Mouse (Mus musculus): ENCODE results near the gene Srr. TPM values are rescaled to one million over a fixed set of nuclear protein-coding genes. Genes with fewer than 3 reads are reported as not detected.

Gene Srr
- polyA plus RNA-seq, 1 experiment: 10.5 TPM

DNA sequence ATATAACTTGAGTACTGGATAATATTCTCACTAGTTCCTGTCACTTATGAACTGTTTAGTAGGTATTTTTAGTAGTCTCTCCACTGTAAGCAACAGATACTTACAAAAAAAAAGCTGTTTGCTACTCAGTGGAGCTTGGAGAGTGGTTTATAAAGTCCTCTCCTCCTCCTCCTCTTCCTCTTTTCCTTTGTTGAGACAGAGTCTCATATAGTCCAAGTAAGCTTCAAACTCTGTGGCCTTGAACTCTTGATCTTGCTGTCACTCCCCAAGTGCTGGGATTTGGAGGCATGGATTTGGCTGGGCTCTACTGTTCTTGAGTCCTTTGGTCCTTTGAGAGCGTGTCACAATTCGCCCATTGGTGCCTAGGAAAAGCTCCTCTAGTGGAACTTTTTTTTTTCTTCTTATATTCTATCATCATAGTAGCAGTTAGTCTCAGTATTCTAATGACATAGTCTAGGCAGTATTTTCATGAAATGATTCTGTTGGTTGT is 1.5 kb upstream of the Srr start:
- H3K4me2 ChIP-seq (ENCODE audit: low read depth): peak overlapping the region; percentile 92
- TF ChIP-seq REST (IDR thresholded peaks at IDR 0.05; ENCODE audit: insufficient read depth, insufficient read length): no peak
- no peak for TF ChIP-seq MYOG (IDR thresholded peaks at IDR 0.05; ENCODE audit: control insufficient read depth in 1 of 3, insufficient read depth in 1 of 3, insufficient read length in 2 of 3, low read depth in 2 of 3)
- no peak for TF ChIP-seq USF1 (IDR thresholded peaks at IDR 0.05; ENCODE audit: low read depth)
- TF ChIP-seq MAX (IDR thresholded peaks at IDR 0.05; ENCODE audit: low read depth): no peak
- no peak for TF ChIP-seq POLR2A (IDR thresholded peaks at IDR 0.05; ENCODE audit: insufficient read length, low read depth)
- TF ChIP-seq CEBPB (IDR thresholded peaks at IDR 0.05; ENCODE audit: insufficient read depth, poor library complexity, severe bottlenecking): no peak
- TF ChIP-seq MYOD1 (IDR thresholded peaks at IDR 0.05; ENCODE audit: control insufficient read depth in 1 of 3, insufficient read length in 2 of 3, low read depth in 2 of 3): no peak
- TF ChIP-seq TCF3 (IDR thresholded peaks at IDR 0.05; ENCODE audit: insufficient read length, low read depth): no peak
- TF ChIP-seq TCF12 (IDR thresholded peaks at IDR 0.05; ENCODE audit: insufficient read depth, poor library complexity, severe bottlenecking): no peak
- no peak for TF ChIP-seq SRF (IDR thresholded peaks at IDR 0.05; ENCODE audit: control insufficient read depth, insufficient read length, low read depth)
- no peak for TF ChIP-seq POLR2AphosphoS2 (IDR thresholded peaks at IDR 0.05; ENCODE audit: insufficient read length, low read depth)
- no peak for TF ChIP-seq E2F4 (IDR thresholded peaks at IDR 0.05; ENCODE audit: insufficient read depth)
- peaks cover 48% of the 10 kb centered on the region for H3K79me2 ChIP-seq (ENCODE audit: control insufficient read depth, insufficient read depth)
- H3K4me3 ChIP-seq: peak overlapping the region; percentile 82
- peaks cover 4% of the 10 kb centered on the region for H3K36me3 ChIP-seq (ENCODE audit: control insufficient read depth, insufficient read depth)
- H3ac ChIP-seq (ENCODE audit: control insufficient read depth, insufficient read length): no peak overlapping the region
- H3K27me3 ChIP-seq (ENCODE audit: control insufficient read depth, insufficient read depth, insufficient read length): no peaks in the 10 kb centered on the region

DNA sequence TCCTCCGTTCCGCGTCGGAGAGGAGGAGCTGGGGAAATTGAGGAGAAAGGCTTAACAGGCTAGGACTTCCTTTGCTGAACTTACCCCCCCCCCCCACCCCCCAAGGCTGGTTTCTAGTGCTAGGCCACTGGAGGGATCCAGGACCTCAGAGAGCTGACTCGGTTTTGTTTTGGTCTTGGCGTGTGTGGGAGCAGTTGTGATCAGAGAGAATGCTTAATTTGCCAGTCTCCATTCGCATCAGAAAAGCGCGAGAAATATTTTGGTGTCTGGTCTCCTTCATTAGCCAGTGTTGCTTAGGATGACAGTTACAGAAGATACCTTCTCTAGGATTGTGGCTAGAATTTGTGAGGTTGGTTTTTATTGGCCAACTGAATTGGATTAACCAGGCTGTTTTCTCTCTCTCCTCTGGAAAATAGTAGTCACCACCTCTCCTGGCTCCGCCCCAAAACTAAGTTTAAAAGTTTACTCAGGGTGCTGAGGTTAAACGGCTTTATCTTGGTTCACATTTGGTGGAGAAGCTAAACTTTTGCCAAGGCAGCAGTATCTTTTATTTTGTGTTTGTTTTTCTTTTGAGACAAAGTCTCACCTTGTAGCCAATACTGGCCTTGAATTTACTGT is 749 bp upstream of the Srr start:
- H3K4me3 ChIP-seq: peak overlapping the region; percentile 82
- no peaks in the 10 kb centered on the region for H3K36me3 ChIP-seq (ENCODE audit: control insufficient read depth, insufficient read depth)
- peaks cover 48% of the 10 kb centered on the region for H3K79me2 ChIP-seq (ENCODE audit: control insufficient read depth, insufficient read depth)
- H3ac ChIP-seq (ENCODE audit: control insufficient read depth, insufficient read length): peak overlapping the region; percentile 72
- no peak for TF ChIP-seq POLR2AphosphoS2 (IDR thresholded peaks at IDR 0.05; ENCODE audit: insufficient read length, low read depth)
- TF ChIP-seq TCF12 (IDR thresholded peaks at IDR 0.05; ENCODE audit: insufficient read depth, poor library complexity, severe bottlenecking): no peak
- no peak for TF ChIP-seq MYOG (IDR thresholded peaks at IDR 0.05; ENCODE audit: control insufficient read depth in 1 of 3, insufficient read depth in 1 of 3, insufficient read length in 2 of 3, low read depth in 2 of 3)
- TF ChIP-seq CEBPB (IDR thresholded peaks at IDR 0.05; ENCODE audit: insufficient read depth, poor library complexity, severe bottlenecking): no peak
- no peaks in the 10 kb centered on the region for H3K27me3 ChIP-seq (ENCODE audit: control insufficient read depth, insufficient read depth, insufficient read length)
- peak overlapping the region; percentile 92 for H3K4me2 ChIP-seq (ENCODE audit: low read depth)

DNA sequence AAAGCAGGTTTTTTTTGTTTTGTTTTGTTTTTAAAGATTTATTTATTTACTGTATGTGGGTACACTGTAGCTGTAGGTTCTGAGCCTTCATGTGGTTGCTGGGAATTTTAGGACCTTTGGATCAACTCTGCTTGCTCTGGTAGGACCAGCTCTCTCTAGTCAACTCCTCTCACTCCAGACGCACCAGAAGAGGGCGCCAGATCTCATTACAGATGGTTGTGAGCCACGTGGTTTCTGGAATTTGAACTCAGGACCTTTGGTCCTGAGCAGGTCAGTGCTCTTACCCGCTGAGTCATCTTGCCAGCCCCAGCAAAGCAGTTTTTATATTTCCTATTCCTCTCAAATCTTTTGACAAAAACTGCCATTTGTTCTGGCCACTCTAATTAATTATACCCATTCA is 1.6 kb downstream of the Srr start:
- Histone ChIP-seq H3K4me2 (ENCODE audit: low read depth) (peak overlapping the region; percentile 12), H3K4me3 (peak overlapping the region; percentile 82), H3K27me3 (ENCODE audit: control insufficient read depth, insufficient read depth, insufficient read length) (no peaks in the 10 kb centered on the region), H3K79me2 (ENCODE audit: control insufficient read depth, insufficient read depth) (peaks cover 48% of the 10 kb centered on the region), H3ac (ENCODE audit: control insufficient read depth, insufficient read length) (no peak overlapping the region), H3K36me3 (ENCODE audit: control insufficient read depth, insufficient read depth) (no peaks in the 10 kb centered on the region)
- TF ChIP-seq CEBPB (IDR thresholded peaks at IDR 0.05; ENCODE audit: insufficient read depth, poor library complexity, severe bottlenecking) (no peak), USF1 (IDR thresholded peaks at IDR 0.05; ENCODE audit: low read depth) (peak; percentile 63)

DNA sequence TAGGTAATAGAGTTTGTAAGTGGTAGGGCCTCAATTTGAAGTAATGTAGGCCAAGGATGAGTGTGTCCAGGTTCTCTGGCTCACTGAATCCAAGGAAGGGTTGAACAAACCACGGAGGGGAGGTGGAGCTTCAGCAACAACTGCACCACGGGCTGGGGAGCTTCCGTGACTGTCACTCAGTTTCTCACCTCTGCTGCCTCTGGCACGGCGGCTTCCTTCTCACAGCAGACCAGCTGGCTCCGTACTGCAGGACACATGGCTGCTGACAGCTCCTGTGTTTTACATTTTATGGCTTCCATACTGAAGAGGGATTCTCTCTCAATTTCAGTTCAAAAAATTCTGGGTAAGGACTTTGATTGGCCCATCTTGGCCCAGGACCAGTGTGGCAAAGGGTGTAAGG is 6.5 kb downstream of the Srr start:
- Histone ChIP-seq H3K4me2 (ENCODE audit: low read depth) (no peak overlapping the region), H3K4me3 (no peak overlapping the region), H3K27me3 (ENCODE audit: control insufficient read depth, insufficient read depth, insufficient read length) (no peaks in the 10 kb centered on the region), H3K36me3 (ENCODE audit: control insufficient read depth, insufficient read depth) (no peaks in the 10 kb centered on the region), H3ac (ENCODE audit: control insufficient read depth, insufficient read length) (no peak overlapping the region), H3K79me2 (ENCODE audit: control insufficient read depth, insufficient read depth) (peaks cover 11% of the 10 kb centered on the region)
- TF ChIP-seq POLR2A (IDR thresholded peaks at IDR 0.05; ENCODE audit: insufficient read length, low read depth) (no peak), E2F4 (IDR thresholded peaks at IDR 0.05; ENCODE audit: insufficient read depth) (no peak), POLR2AphosphoS2 (IDR thresholded peaks at IDR 0.05; ENCODE audit: insufficient read length, low read depth) (no peak), CEBPB (IDR thresholded peaks at IDR 0.05; ENCODE audit: insufficient read depth, poor library complexity, severe bottlenecking) (no peak), SRF (IDR thresholded peaks at IDR 0.05; ENCODE audit: control insufficient read depth, insufficient read length, low read depth) (no peak), TCF12 (IDR thresholded peaks at IDR 0.05; ENCODE audit: insufficient read depth, poor library complexity, severe bottlenecking) (no peak), TCF3 (IDR thresholded peaks at IDR 0.05; ENCODE audit: insufficient read length, low read depth) (no peak), MAX (IDR thresholded peaks at IDR 0.05; ENCODE audit: low read depth) (no peak), MYOG (IDR thresholded peaks at IDR 0.05; ENCODE audit: control insufficient read depth in 1 of 3, insufficient read depth in 1 of 3, insufficient read length in 2 of 3, low read depth in 2 of 3) (no peak), USF1 (IDR thresholded peaks at IDR 0.05; ENCODE audit: low read depth) (no peak), REST (IDR thresholded peaks at IDR 0.05; ENCODE audit: insufficient read depth, insufficient read length) (no peak), MYOD1 (IDR thresholded peaks at IDR 0.05; ENCODE audit: control insufficient read depth in 1 of 3, insufficient read length in 2 of 3, low read depth in 2 of 3) (no peak)

DNA sequence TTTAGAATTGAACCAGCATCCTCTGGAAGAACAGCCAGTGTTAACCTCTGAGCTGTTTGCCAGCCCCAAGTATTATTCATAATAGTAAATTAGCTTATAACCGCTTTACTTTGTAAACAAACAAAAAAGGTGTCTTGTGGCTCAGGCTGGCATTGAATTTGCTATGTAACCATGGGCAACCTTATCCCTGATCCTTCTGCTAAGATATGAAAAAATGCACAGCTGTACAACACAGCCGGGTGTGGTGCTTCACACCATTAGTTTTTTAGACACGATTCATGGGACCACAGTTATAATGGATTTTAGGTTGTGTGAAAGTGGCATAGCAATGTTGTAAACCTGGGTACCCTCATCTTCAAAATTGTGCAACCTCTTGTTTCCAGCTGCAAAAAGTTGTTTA is 13.3 kb downstream of the Srr start:
- no peak overlapping the region for H3ac ChIP-seq (ENCODE audit: control insufficient read depth, insufficient read length)
- H3K27me3 ChIP-seq (ENCODE audit: control insufficient read depth, insufficient read depth, insufficient read length): no peaks in the 10 kb centered on the region
- no peak overlapping the region for H3K4me2 ChIP-seq (ENCODE audit: low read depth)
- no peak for TF ChIP-seq TCF3 (IDR thresholded peaks at IDR 0.05; ENCODE audit: insufficient read length, low read depth)
- TF ChIP-seq POLR2A (IDR thresholded peaks at IDR 0.05; ENCODE audit: insufficient read length, low read depth): no peak
- no peak for TF ChIP-seq MYOG (IDR thresholded peaks at IDR 0.05; ENCODE audit: control insufficient read depth in 1 of 3, insufficient read depth in 1 of 3, insufficient read length in 2 of 3, low read depth in 2 of 3)
- TF ChIP-seq E2F4 (IDR thresholded peaks at IDR 0.05; ENCODE audit: insufficient read depth): no peak
- no peak for TF ChIP-seq TCF12 (IDR thresholded peaks at IDR 0.05; ENCODE audit: insufficient read depth, poor library complexity, severe bottlenecking)
- TF ChIP-seq USF1 (IDR thresholded peaks at IDR 0.05; ENCODE audit: low read depth): no peak
- no peak for TF ChIP-seq MYOD1 (IDR thresholded peaks at IDR 0.05; ENCODE audit: control insufficient read depth in 1 of 3, insufficient read length in 2 of 3, low read depth in 2 of 3)
- no peak for TF ChIP-seq MAX (IDR thresholded peaks at IDR 0.05; ENCODE audit: low read depth)
- TF ChIP-seq CEBPB (IDR thresholded peaks at IDR 0.05; ENCODE audit: insufficient read depth, poor library complexity, severe bottlenecking): no peak
- TF ChIP-seq REST (IDR thresholded peaks at IDR 0.05; ENCODE audit: insufficient read depth, insufficient read length): no peak
- TF ChIP-seq POLR2AphosphoS2 (IDR thresholded peaks at IDR 0.05; ENCODE audit: insufficient read length, low read depth): no peak
- TF ChIP-seq SRF (IDR thresholded peaks at IDR 0.05; ENCODE audit: control insufficient read depth, insufficient read length, low read depth): no peak
- H3K36me3 ChIP-seq (ENCODE audit: control insufficient read depth, insufficient read depth): peaks cover 32% of the 10 kb centered on the region
- H3K79me2 ChIP-seq (ENCODE audit: control insufficient read depth, insufficient read depth): no peaks in the 10 kb centered on the region
- no peak overlapping the region for H3K4me3 ChIP-seq
